Mouse (Mus musculus) limb, embryonic 13.5 days (tissue): Measurements from ENCODE around the gene Cbfa2t3. TPM values are rescaled to one million over a fixed set of nuclear protein-coding genes. Genes with fewer than 3 reads are reported as not detected.
"Not testable (repeated sequence)": the region's sequence is repeated elsewhere in the genome, so short reads cannot be mapped to it uniquely, and the experiment has no call there.

Experiments used
- ATAC-seq: fragments of 200-750 bp; cut with Nextera tagmentation; 2 replicates; pipeline ENCODE4 v1.8.0; 2017; ENCODE audit warnings: low read depth, moderate number of reproducible peaks, moderate TSS enrichment; ENCODE audit not compliant: low FRiP score
- H3K27ac ChIP-seq: fragments of 300-500 bp; sonication (generic); 2 replicates; pipeline ENCODE4 v1.5.1; 2015; ENCODE audit warnings: inconsistent platforms, mild to moderate bottlenecking, moderate library complexity
- H3K27me3 ChIP-seq: fragments of 300-500 bp; sonication (generic); 2 replicates; pipeline ENCODE4 v1.6.1; 2015; ENCODE audit warnings: mild to moderate bottlenecking, inconsistent platforms
- H3K36me3 ChIP-seq: fragments of 300-500 bp; sonication (generic); 2 replicates; pipeline ENCODE4 v1.6.1; 2015; ENCODE audit warnings: inconsistent platforms, mild to moderate bottlenecking, moderate library complexity
- H3K4me1 ChIP-seq: fragments of 300-500 bp; sonication (generic); 2 replicates; pipeline ENCODE4 v1.6.1; 2015; ENCODE audit warnings: inconsistent platforms
- H3K4me2 ChIP-seq: fragments of 300-500 bp; sonication (generic); replicated peaks from 2 replicates; pipeline ENCODE4 v1.6.1; 2015; ENCODE audit warnings: inconsistent platforms, mild to moderate bottlenecking, moderate library complexity
- H3K4me3 ChIP-seq: fragments of 300-500 bp; sonication (generic); 2 replicates; pipeline ENCODE4 v1.5.1; 2015; ENCODE audit warnings: moderate library complexity, mild to moderate bottlenecking, inconsistent platforms
- H3K9ac ChIP-seq: fragments of 300-500 bp; sonication (generic); 2 replicates; pipeline ENCODE4 v1.6.1; 2015; ENCODE audit warnings: mild to moderate bottlenecking, inconsistent platforms
- H3K9me3 ChIP-seq: fragments of 300-500 bp; sonication (generic); 2 replicates; pipeline ENCODE4 v1.6.1; 2016; ENCODE audit warnings: inconsistent platforms
- WGBS: fragments of 180-500 bp; shearing (Covaris S2); methylation state at CpG from one replicate; pipeline ENCODE4 v1.1.7; 2015; 5-methylcytosine and 5-hydroxymethylcytosine counted together
- polyA plus RNA-seq: library from polyadenylated mRNA; unstranded; fragments of >200 nt; fragmentation: Nextera tagmentation; extraction: Ambion mirVana; gene quantifications from 2 replicates; pipeline ENCODE4 v1.2.1, GENCODE M21; 2015

The Cbfa2t3 gene
- polyA plus RNA-seq, 1 experiment from 2014 or later = 4.3 TPM

GRCm38 (mm10) chr8:122639521-122640248 is 59.2 kb downstream of the Cbfa2t3 start:
- H3K9me3 ChIP-seq = no peaks in the 10 kb centered on the region
- no peak overlapping the region for H3K27ac ChIP-seq
- H3K4me3 ChIP-seq = no peak overlapping the region
- H3K36me3 ChIP-seq = 0 out of 2 replicates have a peak, but pooled peaks cover 12% of the 10 kb centered on the region
- H3K4me2 ChIP-seq = no peak overlapping the region
- 0 out of 2 replicates have a peak, but pooled peaks have one; percentile 17 for ATAC-seq
- no peaks in the 10 kb centered on the region for H3K27me3 ChIP-seq
- 0 out of 2 replicates have a peak overlapping the region, but pooled peaks have one; percentile 13 for H3K9ac ChIP-seq
- 23% methylated on average over 16 of the region's 16 CpGs for WGBS
- peaks cover 52% of the 10 kb centered on the region for H3K4me1 ChIP-seq

DNA sequence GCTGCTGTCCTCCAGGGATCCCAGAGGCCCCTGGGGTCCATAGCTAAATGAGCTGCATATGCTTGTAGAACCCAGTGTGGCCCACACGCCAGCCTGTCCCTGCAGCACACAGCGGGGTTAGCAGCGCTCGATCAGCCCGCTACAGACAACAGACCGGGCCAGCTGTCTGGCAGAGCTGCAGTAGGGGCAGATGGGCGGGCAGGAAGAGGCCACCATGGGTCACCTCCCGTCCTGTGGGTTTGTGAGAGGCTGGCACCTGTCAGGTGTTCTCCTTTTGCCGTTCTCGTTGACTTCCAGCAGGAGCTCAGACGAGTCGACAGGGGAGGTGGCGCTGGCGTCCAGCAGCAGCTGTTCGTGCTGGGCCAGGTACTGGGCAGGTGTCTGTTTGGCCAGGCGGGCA is 60.3 kb downstream of the Cbfa2t3 start:
- Histone ChIP-seq H3K4me1 (peaks cover 52% of the 10 kb centered on the region), H3K4me3 (no peak overlapping the region), H3K27ac (no peak overlapping the region; the same call in 1 of the 2 replicates), H3K27me3 (no peaks in the 10 kb centered on the region), H3K4me2 (no peak overlapping the region), H3K9me3 (no peaks in the 10 kb centered on the region), H3K36me3 (peaks cover 22% of the 10 kb centered on the region), H3K9ac (no peak overlapping the region)
- 72% methylated on average over 16 of the region's 16 CpGs for WGBS
- no peak for ATAC-seq

DNA sequence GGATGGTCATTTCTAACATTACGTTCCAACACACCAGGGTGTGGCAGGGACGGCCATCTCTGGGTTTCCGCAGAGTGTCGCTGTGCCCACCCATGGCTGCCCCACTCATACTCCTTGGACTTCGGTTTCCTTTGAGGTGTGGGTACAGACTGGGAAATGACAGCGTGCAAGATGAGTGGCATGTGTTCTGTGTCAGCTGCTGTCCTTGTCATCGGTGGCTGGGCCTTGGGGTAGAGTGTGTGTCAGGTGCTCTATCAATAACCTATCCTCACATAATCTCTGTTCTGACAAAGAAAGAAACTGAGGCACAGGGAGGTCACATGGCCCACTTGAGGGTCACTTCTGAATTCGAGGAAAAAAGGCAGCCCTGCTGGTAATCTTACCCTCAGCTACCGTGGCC is 61.7 kb downstream of the Cbfa2t3 start:
- Histone ChIP-seq H3K4me2 (no peak overlapping the region), H3K4me3 (no peak overlapping the region), H3K27ac (no peak overlapping the region), H3K9me3 (no peaks in the 10 kb centered on the region), H3K27me3 (no peaks in the 10 kb centered on the region), H3K4me1 (peaks cover 51% of the 10 kb centered on the region), H3K9ac (no peak overlapping the region), H3K36me3 (peaks cover 30% of the 10 kb centered on the region)
- 91% methylated on average over 9 of the region's 9 CpGs for WGBS
- no peak for ATAC-seq

DNA sequence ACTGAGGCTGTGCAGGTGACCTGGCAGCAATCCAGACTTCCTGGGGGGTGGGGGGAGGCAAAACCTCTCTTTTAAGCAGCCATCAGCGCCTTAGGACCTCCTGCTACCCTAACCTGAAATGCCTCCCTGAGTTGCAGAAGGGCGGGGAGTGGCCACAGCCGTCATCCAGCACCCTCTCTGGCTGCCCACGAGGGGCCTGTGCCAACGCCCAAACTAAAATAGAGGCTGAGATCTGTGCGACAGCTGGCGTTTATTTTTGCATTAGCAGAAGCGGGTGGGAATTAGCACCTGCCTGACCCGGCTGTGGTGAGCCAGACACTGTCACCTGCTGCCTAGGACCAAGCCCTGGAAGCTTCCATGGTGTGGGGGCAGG is 62.1 kb downstream of the Cbfa2t3 start:
- Histone ChIP-seq H3K9ac (no peak overlapping the region), H3K4me3 (no peak overlapping the region), H3K27me3 (no peaks in the 10 kb centered on the region), H3K36me3 (peaks cover 30% of the 10 kb centered on the region), H3K4me1 (peaks cover 46% of the 10 kb centered on the region), H3K9me3 (no peaks in the 10 kb centered on the region), H3K27ac (no peak overlapping the region), H3K4me2 (no peak overlapping the region)
- 53% methylated on average over 9 of the region's 9 CpGs for WGBS
- ATAC-seq = 0 out of 2 replicates have a peak, but pooled peaks have one; percentile 8

- 42% methylated on average over 14 of the region's 14 CpGs for WGBS
- Histone ChIP-seq H3K27me3 (no peaks in the 10 kb centered on the region), H3K4me2 (no peak overlapping the region), H3K36me3 (peaks cover 30% of the 10 kb centered on the region), H3K9ac (no peak overlapping the region), H3K9me3 (no peaks in the 10 kb centered on the region), H3K4me3 (no peak overlapping the region), H3K4me1 (peaks cover 40% of the 10 kb centered on the region), H3K27ac (no peak overlapping the region)
- no peak for ATAC-seq
These were observed 62.8 kb downstream of the Cbfa2t3 start for GRCm38 (mm10) chr8:122635878-122636802.

GRCm38 (mm10) chr8:122633205-122633604 is 65.7 kb downstream of the Cbfa2t3 start:
- Histone ChIP-seq H3K36me3 (peaks cover 30% of the 10 kb centered on the region), H3K27ac (no peak overlapping the region), H3K4me1 (peaks cover 12% of the 10 kb centered on the region), H3K9ac (no peak overlapping the region), H3K9me3 (no peaks in the 10 kb centered on the region), H3K4me3 (no peak overlapping the region), H3K4me2 (no peak overlapping the region), H3K27me3 (peaks cover 4% of the 10 kb centered on the region; the same call in 1 of the 2 replicates)
- WGBS = 94% methylated on average over 14 of the region's 14 CpGs
- no peak for ATAC-seq

DNA sequence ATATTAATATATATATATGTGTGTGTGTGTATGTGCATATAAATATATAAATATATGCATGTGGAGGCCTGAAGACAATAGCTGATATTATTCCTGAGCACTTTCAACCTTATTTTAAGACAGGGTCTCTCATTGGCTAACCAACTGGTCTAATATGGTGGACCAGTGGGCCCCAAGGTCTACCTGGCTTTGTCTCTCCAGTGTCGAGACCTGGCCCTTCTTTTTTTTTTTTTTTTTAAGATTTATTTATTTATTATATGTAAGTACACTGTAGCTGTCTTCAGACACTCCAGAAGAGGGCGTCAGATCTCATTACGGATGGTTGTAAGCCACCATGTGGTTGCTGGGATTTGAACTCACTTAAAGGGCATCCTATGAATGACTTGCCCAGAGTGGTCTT is 66.8 kb downstream of the Cbfa2t3 start:
- not testable (repeated sequence) for H3K4me3 ChIP-seq, ATAC-seq, H3K27ac ChIP-seq, H3K4me2 ChIP-seq, H3K9ac ChIP-seq, H3K27me3 ChIP-seq, H3K9me3 ChIP-seq
- peaks cover 26% of the 10 kb centered on the region for H3K36me3 ChIP-seq
- 81% methylated on average over 3 of the region's 3 CpGs for WGBS
- peaks cover 12% of the 10 kb centered on the region; the same call in 1 of the 2 replicates for H3K4me1 ChIP-seq

GRCm38 (mm10) chr8:122630696-122631095 is 68.2 kb downstream of the Cbfa2t3 start:
- H3K4me3 ChIP-seq = no peak overlapping the region
- ATAC-seq = no peak
- no peak overlapping the region for H3K27ac ChIP-seq
- H3K9ac ChIP-seq = peak overlapping the region; percentile 31; the same call in 1 of the 2 replicates
- H3K4me1 ChIP-seq = peaks cover under 1% of the 10 kb centered on the region; the same call in 1 of the 2 replicates
- no peaks in the 10 kb centered on the region for H3K9me3 ChIP-seq
- no peak overlapping the region; the same call in 1 of the 2 replicates for H3K4me2 ChIP-seq
- 55% methylated on average over 22 of the region's 22 CpGs for WGBS
- peaks cover 4% of the 10 kb centered on the region; the same call in 1 of the 2 replicates for H3K27me3 ChIP-seq
- peaks cover 26% of the 10 kb centered on the region for H3K36me3 ChIP-seq

- WGBS = 43% methylated on average over 10 of the region's 10 CpGs
- no peaks in the 10 kb centered on the region for H3K4me1 ChIP-seq
- ATAC-seq = no peak
- no peak overlapping the region for H3K9ac ChIP-seq
- peaks cover 15% of the 10 kb centered on the region for H3K36me3 ChIP-seq
- H3K4me3 ChIP-seq = no peak overlapping the region
- no peaks in the 10 kb centered on the region for H3K9me3 ChIP-seq
- H3K27ac ChIP-seq = no peak overlapping the region
- H3K4me2 ChIP-seq = no peak overlapping the region
- H3K27me3 ChIP-seq = peaks cover 4% of the 10 kb centered on the region; the same call in 1 of the 2 replicates
These were observed 69.5 kb downstream of the Cbfa2t3 start for GRCm38 (mm10) chr8:122629388-122629787.

DNA sequence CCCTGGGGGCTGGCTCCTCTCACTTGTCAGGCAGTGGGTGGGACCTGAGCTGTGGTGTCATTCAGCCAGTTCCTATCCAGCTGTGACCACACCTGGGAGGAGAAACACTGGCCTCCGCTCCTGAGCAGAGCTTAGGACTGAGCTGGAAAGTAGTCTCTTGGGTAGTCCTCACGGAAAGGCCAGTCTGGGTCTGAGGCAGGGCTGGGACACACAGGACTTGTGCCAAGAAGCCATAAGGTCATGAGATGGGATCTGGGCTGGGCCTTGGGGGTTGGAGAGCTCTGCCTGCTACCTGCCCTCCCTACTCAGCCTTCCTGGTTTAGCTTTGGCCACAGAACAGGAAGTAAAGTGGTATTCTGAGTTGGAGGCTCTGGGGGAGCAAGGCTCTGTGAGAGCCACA is 72.0 kb downstream of the Cbfa2t3 start:
- no peaks in the 10 kb centered on the region for H3K36me3 ChIP-seq
- H3K27ac ChIP-seq = no peak overlapping the region
- H3K9me3 ChIP-seq = no peaks in the 10 kb centered on the region
- WGBS = 79% methylated on average over 2 of the region's 2 CpGs
- no peak overlapping the region for H3K4me2 ChIP-seq
- no peak overlapping the region for H3K4me3 ChIP-seq
- no peak overlapping the region for H3K9ac ChIP-seq
- H3K27me3 ChIP-seq = peaks cover 4% of the 10 kb centered on the region; the same call in 1 of the 2 replicates
- no peaks in the 10 kb centered on the region for H3K4me1 ChIP-seq
- ATAC-seq = no peak

DNA sequence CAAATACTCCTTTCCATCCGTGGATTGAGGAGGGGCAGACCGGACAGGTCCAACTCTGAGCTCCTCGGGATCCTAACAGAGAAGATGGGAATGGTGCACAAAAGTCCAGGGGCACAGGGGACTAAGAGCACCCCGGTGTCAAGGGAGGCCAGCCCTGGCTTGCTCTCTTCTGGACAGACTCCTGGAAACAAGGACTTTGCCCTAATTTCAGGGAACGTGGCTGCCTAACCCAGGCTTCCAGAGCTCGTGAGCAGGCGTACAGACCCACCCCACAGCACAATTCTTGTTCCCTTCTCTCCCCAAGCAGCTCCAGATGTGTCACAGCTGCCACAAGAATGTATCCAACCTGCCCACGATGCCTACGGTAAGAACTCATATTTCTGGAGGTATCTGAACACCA is 73.1 kb downstream of the Cbfa2t3 start:
- Histone ChIP-seq H3K4me1 (no peaks in the 10 kb centered on the region), H3K9ac (no peak overlapping the region), H3K4me2 (no peak overlapping the region), H3K4me3 (no peak overlapping the region), H3K9me3 (no peaks in the 10 kb centered on the region), H3K36me3 (no peaks in the 10 kb centered on the region), H3K27ac (no peak overlapping the region), H3K27me3 (peaks cover 4% of the 10 kb centered on the region; the same call in 1 of the 2 replicates)
- 70% methylated on average over 9 of the region's 9 CpGs for WGBS
- ATAC-seq = no peak

- no peaks in the 10 kb centered on the region for H3K9me3 ChIP-seq
- 68% methylated on average over 5 of the region's 5 CpGs for WGBS
- H3K4me2 ChIP-seq = no peak overlapping the region
- H3K27me3 ChIP-seq = no peaks in the 10 kb centered on the region
- H3K4me1 ChIP-seq = peaks cover 7% of the 10 kb centered on the region
- no peak overlapping the region for H3K27ac ChIP-seq
- no peak overlapping the region for H3K4me3 ChIP-seq
- no peak for ATAC-seq
- no peaks in the 10 kb centered on the region for H3K36me3 ChIP-seq
- H3K9ac ChIP-seq = no peak overlapping the region
These were observed 74.3 kb downstream of the Cbfa2t3 start for GRCm38 (mm10) chr8:122624653-122625052.
